Mouse (Mus musculus) embryonic facial prominence, embryonic 13.5 days (tissue): ENCODE results near the gene Zranb1. TPM values are rescaled to one million over a fixed set of nuclear protein-coding genes. Genes with fewer than 3 reads are reported as not detected.
A peak's percentile ranks its signal among the peaks of the same experiment; 100 is the strongest.

Source experiments
- ATAC-seq: fragments of 200-750 bp; cut with Nextera tagmentation; 2 replicates; pipeline ENCODE4 v1.8.0; 2017; ENCODE audit warnings: low read depth; ENCODE audit not compliant: insufficient number of reproducible peaks, insufficient read depth, low FRiP score, low TSS enrichment
- H3K27ac ChIP-seq: fragments of 300-500 bp; sonication (generic); 2 replicates; pipeline ENCODE4 v1.5.1; 2015; ENCODE audit warnings: moderate library complexity, mild to moderate bottlenecking, inconsistent platforms
- H3K27me3 ChIP-seq: fragments of 300-500 bp; sonication (generic); 2 replicates; pipeline ENCODE4 v1.6.1; 2015; ENCODE audit warnings: mild to moderate bottlenecking, inconsistent platforms
- H3K36me3 ChIP-seq: fragments of 300-500 bp; sonication (generic); 2 replicates; pipeline ENCODE4 v1.6.1; 2015; ENCODE audit warnings: mild to moderate bottlenecking, inconsistent platforms
- H3K4me1 ChIP-seq: fragments of 300-500 bp; sonication (generic); 2 replicates; pipeline ENCODE4 v1.6.1; 2015; ENCODE audit warnings: inconsistent platforms
- H3K4me2 ChIP-seq: fragments of 300-500 bp; sonication (generic); 2 replicates; pipeline ENCODE4 v1.6.1; 2015; ENCODE audit warnings: moderate library complexity, mild to moderate bottlenecking, inconsistent platforms
- H3K4me3 ChIP-seq: fragments of 300-500 bp; sonication (generic); 2 replicates; pipeline ENCODE4 v1.5.1; 2015; ENCODE audit warnings: mild to moderate bottlenecking, inconsistent platforms
- H3K9ac ChIP-seq: fragments of 300-500 bp; sonication (generic); 2 replicates; pipeline ENCODE4 v1.6.1; 2015; ENCODE audit warnings: mild to moderate bottlenecking, inconsistent platforms
- H3K9me3 ChIP-seq: fragments of 300-500 bp; sonication (generic); 2 replicates; pipeline ENCODE4 v1.6.1; 2016; ENCODE audit warnings: inconsistent platforms
- WGBS: fragments of 180-500 bp; shearing (Covaris S2); methylation state at CpG from one replicate; pipeline ENCODE4 v1.1.7; 2015; ENCODE audit warnings: mixed read lengths; 5-methylcytosine and 5-hydroxymethylcytosine counted together
- polyA plus RNA-seq: library from polyadenylated mRNA; unstranded; fragments of >200 nt; fragmentation: Nextera tagmentation; extraction: Ambion mirVana; gene quantifications from 2 replicates; pipeline ENCODE4 v1.2.1, GENCODE M21; 2015

Gene Zranb1
- polyA plus RNA-seq, result 14.2 and 17.6 TPM in 2 replicates

GRCm38 (mm10) chr7:132930850-132931559 lies at the start of gene Zranb1:
Gene Zranb1, plus strand, starts transcription at chr7:132931142.
- Histone ChIP-seq H3K4me3 (peak within 1 kb of the TSS; percentile 95), H3K27me3 (no peaks in the 10 kb centered on the region), H3K9me3 (no peaks in the 10 kb centered on the region), H3K9ac (peak within 1 kb of the TSS; percentile 94), H3K36me3 (no peaks in the 10 kb centered on the region), H3K4me2 (peak within 1 kb of the TSS; percentile 73), H3K4me1 (peaks cover 12% of the 10 kb centered on the region), H3K27ac (peak within 1 kb of the TSS; percentile 98)
- peak; percentile 99 for ATAC-seq
- WGBS, result under 1% methylated on average over 68 of the region's 93 CpGs

GRCm38 (mm10) chr7:132882343-132882742 lies 48.6 kb upstream of the Zranb1 start:
- no peak overlapping the region for H3K27ac ChIP-seq
- 63% methylated on average over 2 of the region's 2 CpGs for WGBS
- peaks cover 2% of the 10 kb centered on the region; the same call in 1 of the 2 replicates for H3K4me1 ChIP-seq
- no peak overlapping the region for H3K9ac ChIP-seq
- H3K36me3 ChIP-seq, result peaks cover 75% of the 10 kb centered on the region
- ATAC-seq, result no peak
- no peaks in the 10 kb centered on the region for H3K27me3 ChIP-seq
- no peaks in the 10 kb centered on the region for H3K9me3 ChIP-seq
- H3K4me3 ChIP-seq, result no peak overlapping the region
- no peak overlapping the region for H3K4me2 ChIP-seq

DNA sequence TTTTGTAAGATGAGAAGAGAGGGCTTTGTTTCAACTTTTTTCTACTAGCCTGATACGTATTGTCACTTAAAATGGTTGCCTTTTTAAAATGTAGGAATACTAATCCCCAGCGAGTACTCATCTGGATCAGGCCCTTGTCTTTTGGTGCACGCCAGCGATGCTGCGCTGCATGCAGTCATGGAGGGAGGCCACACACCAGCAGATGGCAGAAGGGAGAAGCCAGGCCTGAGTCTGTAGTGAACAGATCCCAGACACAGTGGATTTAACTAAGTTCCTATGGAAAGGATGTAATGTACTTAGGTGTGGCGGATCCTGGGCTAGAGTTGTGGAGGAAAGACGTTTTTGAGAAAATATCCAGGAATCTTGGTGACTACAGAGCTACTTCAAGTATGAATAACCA lies 46.9 kb upstream of the Zranb1 start:
- Histone ChIP-seq H3K9me3 (no peaks in the 10 kb centered on the region), H3K36me3 (peaks cover 62% of the 10 kb centered on the region), H3K9ac (no peak overlapping the region), H3K4me1 (peaks cover 4% of the 10 kb centered on the region; the same call in 1 of the 2 replicates), H3K4me3 (no peak overlapping the region), H3K4me2 (no peak overlapping the region), H3K27ac (no peak overlapping the region), H3K27me3 (no peaks in the 10 kb centered on the region)
- no peak for ATAC-seq
- 82% methylated on average over 7 of the region's 7 CpGs for WGBS

GRCm38 (mm10) chr7:132887019-132887804 lies 43.7 kb upstream of the Zranb1 start:
- H3K4me2 ChIP-seq, result no peak overlapping the region
- H3K9ac ChIP-seq, result no peak overlapping the region
- 37% methylated on average over 7 of the region's 7 CpGs for WGBS
- H3K36me3 ChIP-seq, result peaks cover 32% of the 10 kb centered on the region
- peaks cover 4% of the 10 kb centered on the region; the same call in 1 of the 2 replicates for H3K4me1 ChIP-seq
- no peaks in the 10 kb centered on the region for H3K9me3 ChIP-seq
- no peak overlapping the region for H3K27ac ChIP-seq
- no peaks in the 10 kb centered on the region for H3K27me3 ChIP-seq
- H3K4me3 ChIP-seq, result no peak overlapping the region
- ATAC-seq, result no peak

DNA sequence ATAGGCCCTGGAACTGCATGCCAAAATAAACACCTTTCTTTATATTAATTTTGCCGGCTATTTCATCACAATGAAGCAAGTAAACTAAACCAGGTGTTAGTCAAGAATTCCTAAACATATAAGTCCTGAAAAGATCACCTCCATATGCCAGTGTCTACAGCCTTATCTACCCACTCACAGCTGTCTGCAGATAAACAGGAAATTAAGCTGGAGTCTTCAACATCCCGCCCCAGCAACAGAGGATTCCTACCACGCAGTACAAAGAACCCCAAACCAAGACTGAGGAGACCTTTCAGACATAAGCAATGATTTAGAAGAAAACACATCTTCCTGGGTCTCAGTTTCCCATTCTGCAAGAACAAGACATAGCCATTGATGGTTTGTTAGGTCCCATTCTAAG lies 42.9 kb upstream of the Zranb1 start:
- no peak for ATAC-seq
- H3K27ac ChIP-seq, result no peak overlapping the region
- 65% methylated on average over 3 of the region's 3 CpGs for WGBS
- no peak overlapping the region for H3K9ac ChIP-seq
- no peaks in the 10 kb centered on the region for H3K9me3 ChIP-seq
- H3K27me3 ChIP-seq, result no peaks in the 10 kb centered on the region
- no peak overlapping the region for H3K4me3 ChIP-seq
- no peak overlapping the region for H3K4me2 ChIP-seq
- peaks cover 4% of the 10 kb centered on the region; the same call in 1 of the 2 replicates for H3K4me1 ChIP-seq
- H3K36me3 ChIP-seq, result peaks cover 23% of the 10 kb centered on the region

DNA sequence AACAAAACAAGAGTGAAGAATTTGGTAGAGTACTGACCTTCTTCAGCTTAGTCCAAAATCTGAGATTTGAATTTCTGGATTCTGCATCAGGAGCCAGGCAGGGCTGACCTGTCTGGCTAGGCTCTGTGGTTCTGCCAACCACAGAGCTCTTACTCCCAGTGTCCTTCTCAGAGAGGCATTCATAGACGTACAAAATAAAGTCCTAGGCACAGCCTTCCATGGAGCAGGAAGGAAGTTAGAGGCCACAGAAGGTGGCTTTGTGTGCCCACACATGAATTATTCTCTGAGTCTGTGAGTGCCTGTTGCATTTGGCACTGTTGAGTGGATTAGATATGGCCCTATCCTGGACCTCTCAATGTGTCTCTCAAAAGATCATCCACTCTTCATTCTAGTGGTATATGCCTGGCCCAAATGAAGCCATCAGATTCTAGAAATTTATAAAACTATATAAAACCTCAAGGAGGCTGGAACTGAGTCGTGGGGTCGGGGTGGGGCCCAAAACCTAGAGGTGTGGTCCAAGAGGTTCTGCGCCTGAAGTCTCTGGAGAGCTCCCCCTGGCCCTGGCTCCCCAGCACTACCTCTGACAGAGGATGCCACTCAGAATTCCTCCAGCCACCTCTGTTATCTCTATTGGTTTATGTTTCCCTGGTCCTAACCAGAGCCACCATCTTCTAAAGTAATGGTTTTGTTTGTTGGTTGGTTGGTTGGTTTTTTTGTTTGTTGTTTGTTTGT lies 42.3 kb upstream of the Zranb1 start:
- Histone ChIP-seq H3K9me3 (no peaks in the 10 kb centered on the region), H3K4me3 (no peak overlapping the region), H3K4me2 (no peak overlapping the region), H3K27ac (no peak overlapping the region), H3K36me3 (peaks cover 17% of the 10 kb centered on the region), H3K27me3 (no peaks in the 10 kb centered on the region), H3K9ac (no peak overlapping the region), H3K4me1 (peaks cover 4% of the 10 kb centered on the region; the same call in 1 of the 2 replicates)
- WGBS, result 72% methylated on average over 4 of the region's 4 CpGs
- no peak for ATAC-seq

- ATAC-seq, result no peak
- no peak overlapping the region for H3K9ac ChIP-seq
- no peak overlapping the region for H3K27ac ChIP-seq
- H3K4me3 ChIP-seq, result no peak overlapping the region
- peaks cover 7% of the 10 kb centered on the region for H3K36me3 ChIP-seq
- WGBS, result 89% methylated on average over 8 of the region's 8 CpGs
- no peaks in the 10 kb centered on the region for H3K27me3 ChIP-seq
- no peaks in the 10 kb centered on the region for H3K9me3 ChIP-seq
- H3K4me1 ChIP-seq, result peaks cover 4% of the 10 kb centered on the region; the same call in 1 of the 2 replicates
- H3K4me2 ChIP-seq, result no peak overlapping the region
Measured at GRCm38 (mm10) chr7:132889691-132890090, 41.3 kb upstream of the Zranb1 start.

DNA sequence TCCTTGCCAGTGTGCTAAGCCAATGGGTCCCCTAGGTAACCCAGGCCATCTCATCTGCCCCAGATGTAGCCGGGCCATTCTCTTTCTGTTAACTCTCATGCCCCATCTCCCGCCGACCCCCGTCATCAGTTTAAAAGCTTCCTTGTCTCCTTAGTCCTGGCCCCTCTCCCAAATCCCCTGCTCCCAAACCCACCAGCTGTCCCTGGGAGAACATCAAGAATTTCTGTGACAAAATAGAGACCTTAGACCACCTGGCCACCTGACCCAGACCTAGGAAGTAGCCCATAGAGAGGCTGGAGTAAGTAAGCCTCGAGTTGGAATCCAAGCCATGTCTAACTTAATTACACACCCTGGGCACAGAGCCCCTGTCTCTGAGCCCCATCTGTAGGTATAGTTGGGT lies 40.7 kb upstream of the Zranb1 start:
- WGBS, result 81% methylated on average over 5 of the region's 5 CpGs

GRCm38 (mm10) chr7:132891561-132892310 lies 39.2 kb upstream of the Zranb1 start:
- Histone ChIP-seq H3K9me3 (no peaks in the 10 kb centered on the region), H3K9ac (no peak overlapping the region), H3K4me3 (no peak overlapping the region), H3K36me3 (no peaks in the 10 kb centered on the region), H3K4me2 (no peak overlapping the region), H3K4me1 (peaks cover 4% of the 10 kb centered on the region; the same call in 1 of the 2 replicates), H3K27ac (no peak overlapping the region), H3K27me3 (no peaks in the 10 kb centered on the region)
- ATAC-seq, result no peak
- WGBS, result 67% methylated on average over 5 of the region's 5 CpGs

More for the DNA sequence above, 40.7 kb upstream of the Zranb1 start:
- Histone ChIP-seq H3K36me3 (peaks cover 5% of the 10 kb centered on the region; the same call in 1 of the 2 replicates), H3K27ac (no peak overlapping the region), H3K9me3 (no peaks in the 10 kb centered on the region), H3K9ac (no peak overlapping the region), H3K4me1 (peaks cover 4% of the 10 kb centered on the region; the same call in 1 of the 2 replicates), H3K4me3 (no peak overlapping the region), H3K27me3 (no peaks in the 10 kb centered on the region), H3K4me2 (no peak overlapping the region)
- ATAC-seq, result no peak

GRCm38 (mm10) chr7:132892311-132892661 lies 38.7 kb upstream of the Zranb1 start:
- Histone ChIP-seq H3K9me3 (no peaks in the 10 kb centered on the region), H3K27ac (no peak overlapping the region), H3K36me3 (no peaks in the 10 kb centered on the region), H3K27me3 (no peaks in the 10 kb centered on the region), H3K4me2 (no peak overlapping the region), H3K9ac (no peak overlapping the region), H3K4me3 (no peak overlapping the region), H3K4me1 (0 out of 2 replicates have a peak, but pooled peaks cover 3% of the 10 kb centered on the region)
- WGBS, result 67% methylated on average over 4 of the region's 4 CpGs
- ATAC-seq, result no peak

DNA sequence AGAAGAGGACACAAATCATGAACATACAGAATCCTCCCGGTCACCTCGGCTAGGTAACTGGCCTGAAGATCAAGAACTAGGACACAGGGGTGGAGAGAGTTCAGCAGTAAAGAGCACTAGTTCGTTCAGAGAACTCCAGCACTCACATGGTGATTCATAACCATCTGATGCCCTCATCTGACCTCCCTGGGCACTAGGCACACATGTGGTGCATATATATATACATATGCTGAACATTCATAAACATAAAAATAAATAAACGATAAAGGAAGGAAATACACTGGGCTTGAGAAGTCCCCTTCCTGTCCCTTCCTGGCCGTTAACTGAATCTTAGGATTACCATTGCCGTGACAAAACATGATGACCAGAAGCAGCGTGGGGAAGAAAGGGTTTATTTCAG lies 38.1 kb upstream of the Zranb1 start:
- 77% methylated on average over 7 of the region's 7 CpGs for WGBS
- no peak for ATAC-seq
- Histone ChIP-seq H3K9ac (no peak overlapping the region), H3K4me3 (no peak overlapping the region), H3K4me2 (no peak overlapping the region), H3K4me1 (no peaks in the 10 kb centered on the region), H3K36me3 (no peaks in the 10 kb centered on the region), H3K27me3 (no peaks in the 10 kb centered on the region), H3K27ac (no peak overlapping the region), H3K9me3 (no peaks in the 10 kb centered on the region)
